Mouse (Mus musculus) ES-Bruce4 (cell line): ENCODE data around the gene Lifr. TPM values are rescaled to one million over a fixed set of nuclear protein-coding genes. Genes with fewer than 3 reads are reported as not detected.

Experiments
- H3K27ac ChIP-seq: 2 replicates; pipeline ENCODE4 v1.5.1; 2012; ENCODE audit warnings: low read length, inconsistent platforms; ENCODE audit not compliant: insufficient read depth
- H3K27me3 ChIP-seq: 2 replicates; pipeline ENCODE4 v1.6.1; 2012; ENCODE audit warnings: mild to moderate bottlenecking, low read length, inconsistent platforms; ENCODE audit not compliant: control insufficient read depth, poor library complexity, insufficient read depth, severe bottlenecking
- H3K36me3 ChIP-seq: 2 replicates; pipeline ENCODE4 v1.6.1; 2012; ENCODE audit warnings: inconsistent platforms, mild to moderate bottlenecking, low read length, moderate library complexity; ENCODE audit not compliant: control insufficient read depth, poor library complexity, insufficient read depth, severe bottlenecking
- H3K4me1 ChIP-seq: one replicate; pipeline ENCODE4 v1.8.1; 2011; ENCODE audit warnings: low read length; ENCODE audit not compliant: control insufficient read depth, insufficient read depth
- H3K4me3 ChIP-seq: 2 replicates; pipeline ENCODE4 v1.5.1; 2011; ENCODE audit warnings: low read depth, mild to moderate bottlenecking, low read length
- H3K9ac ChIP-seq: 2 replicates; pipeline ENCODE4 v1.6.1; 2012; ENCODE audit warnings: low read depth, mild to moderate bottlenecking, inconsistent platforms; ENCODE audit not compliant: poor library complexity, severe bottlenecking
- H3K9me3 ChIP-seq: replicated peaks from 2 replicates; pipeline ENCODE4 v1.6.1; 2012; ENCODE audit warnings: mild to moderate bottlenecking, low read length, inconsistent platforms; ENCODE audit not compliant: control insufficient read depth, poor library complexity, insufficient read depth, severe bottlenecking
- CTCF ChIP-seq: IDR thresholded peaks from one replicate; pipeline ENCODE4 v1.8.1; 2011; ENCODE audit warnings: low read depth, low read length
- EP300 ChIP-seq: IDR thresholded peaks from 2 replicates; pipeline ENCODE4 v1.6.1; 2011; ENCODE audit warnings: low read depth, low read length; ENCODE audit not compliant: insufficient read depth
- POLR2A ChIP-seq: IDR thresholded peaks from one replicate; pipeline ENCODE4 v1.8.1; 2011; ENCODE audit warnings: low read length; ENCODE audit not compliant: insufficient read depth
- polyA plus RNA-seq: library from polyadenylated mRNA; stranded (reverse); fragments of >200 nt; gene quantifications from 2 replicates; pipeline ENCODE4 v1.2.4, GENCODE M21; 2011; ENCODE audit warnings: low read depth; ENCODE audit not compliant: missing spikeins, insufficient read depth, insufficient read length

Gene Lifr
- polyA plus RNA-seq, 1 experiment: 33.8 TPM

DNA sequence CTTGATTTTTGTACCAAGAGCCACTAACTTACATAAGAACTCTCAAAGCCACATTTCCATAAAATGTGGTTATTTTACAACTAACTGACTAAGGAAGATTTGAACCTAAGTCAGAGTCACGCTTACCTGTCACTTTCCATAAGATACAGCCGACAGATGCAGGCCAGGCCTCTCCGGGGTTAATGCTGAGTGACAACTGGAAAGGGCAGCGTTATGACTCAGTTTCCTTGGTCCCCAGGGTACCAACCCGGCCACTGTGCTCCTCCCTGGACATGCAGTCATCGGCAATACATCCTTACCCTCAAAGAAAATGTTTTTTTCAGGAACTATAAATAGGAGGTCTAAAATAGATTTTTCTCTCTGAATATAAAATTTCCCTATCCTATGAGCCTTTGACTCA is 109.9 kb downstream of the Lifr start:
- Histone ChIP-seq H3K27ac (no peak overlapping the region), H3K9me3 (no peaks in the 10 kb centered on the region), H3K4me3 (no peak overlapping the region), H3K9ac (no peak overlapping the region), H3K36me3 (0 out of 2 replicates have a peak, but pooled peaks cover 2% of the 10 kb centered on the region), H3K27me3 (no peaks in the 10 kb centered on the region), H3K4me1 (no peaks in the 10 kb centered on the region)
- TF ChIP-seq POLR2A: no peak
- TF ChIP-seq EP300: no peak
- TF ChIP-seq CTCF: no peak

DNA sequence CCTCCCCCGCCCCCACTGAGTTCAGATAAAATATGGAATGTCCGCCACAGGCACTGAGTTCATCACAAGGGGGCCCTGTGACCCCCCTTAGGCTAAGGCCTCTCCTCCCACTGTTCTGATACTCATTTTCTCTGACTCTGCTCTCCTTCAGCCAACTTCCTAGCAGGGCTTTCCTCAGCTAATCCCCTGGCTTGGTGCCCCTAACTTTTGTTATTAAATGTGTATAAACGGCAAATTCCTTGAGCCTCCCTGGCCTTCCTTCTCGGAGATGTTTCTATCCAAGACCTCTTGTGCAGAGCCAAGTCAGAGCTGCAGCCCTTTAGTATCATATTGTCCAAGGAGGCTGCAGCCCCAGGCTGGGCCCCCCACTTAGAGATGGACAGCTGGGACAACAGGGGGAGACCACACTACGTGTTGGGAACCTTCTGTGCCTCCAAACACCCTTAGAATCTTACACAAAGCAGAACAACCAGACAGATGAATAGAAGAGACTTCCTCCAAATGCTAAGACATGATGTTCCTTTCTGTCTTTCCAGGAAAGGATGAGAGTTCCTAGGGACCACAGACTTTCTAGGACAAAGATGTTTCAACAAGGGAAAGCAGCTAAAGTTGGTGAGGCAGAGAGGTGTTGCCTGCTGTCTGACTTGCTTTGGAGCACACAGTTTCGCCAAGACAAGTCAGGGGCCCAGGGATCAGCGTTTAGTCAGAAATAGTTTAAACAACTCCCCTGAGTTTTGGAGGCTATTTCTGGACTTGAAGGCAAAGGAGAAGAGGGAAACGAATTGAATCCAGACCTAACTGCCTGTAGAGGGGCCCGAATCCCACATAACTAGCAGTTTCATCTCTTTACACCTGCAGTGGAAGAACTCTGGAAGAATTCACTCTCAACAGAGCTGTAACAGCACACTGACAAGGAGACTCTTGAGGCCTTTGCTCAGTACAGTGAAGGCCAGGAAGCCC is 111.3 kb downstream of the Lifr start:
- Histone ChIP-seq H3K27ac (no peak overlapping the region), H3K4me1 (no peaks in the 10 kb centered on the region), H3K4me3 (no peak overlapping the region), H3K9ac (no peak overlapping the region), H3K27me3 (no peaks in the 10 kb centered on the region), H3K9me3 (no peaks in the 10 kb centered on the region), H3K36me3 (0 out of 2 replicates have a peak, but pooled peaks cover 2% of the 10 kb centered on the region)
- TF ChIP-seq CTCF (no peak), POLR2A (no peak), EP300 (no peak)

DNA sequence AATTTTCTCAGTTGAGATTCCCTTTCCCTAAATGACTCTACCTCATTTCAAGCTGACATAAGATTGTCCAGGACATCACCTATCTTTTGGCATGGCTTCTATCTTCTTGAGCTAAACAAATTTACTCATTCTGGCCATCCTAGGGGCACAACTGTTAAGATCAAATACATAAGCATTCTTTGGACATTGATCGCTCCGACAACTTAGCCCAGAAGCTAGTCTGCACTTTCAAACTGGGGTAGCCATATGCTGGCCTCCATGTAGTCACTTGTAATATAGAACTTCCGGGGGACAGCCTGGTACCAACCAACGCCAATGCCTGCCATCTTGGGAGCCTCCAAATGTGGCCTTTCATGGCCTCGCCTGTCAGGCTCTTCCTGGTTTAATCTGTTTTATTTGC is 112.6 kb downstream of the Lifr start:
- Histone ChIP-seq H3K36me3 (no peaks in the 10 kb centered on the region), H3K9ac (no peak overlapping the region), H3K27me3 (no peaks in the 10 kb centered on the region), H3K4me1 (no peaks in the 10 kb centered on the region), H3K27ac (no peak overlapping the region), H3K9me3 (no peaks in the 10 kb centered on the region), H3K4me3 (no peak overlapping the region)
- TF ChIP-seq CTCF (no peak), EP300 (no peak), POLR2A (no peak)

- Histone ChIP-seq H3K9ac (no peak overlapping the region), H3K4me3 (no peak overlapping the region), H3K27ac (no peak overlapping the region), H3K27me3 (no peaks in the 10 kb centered on the region), H3K4me1 (no peaks in the 10 kb centered on the region), H3K9me3 (no peaks in the 10 kb centered on the region), H3K36me3 (no peaks in the 10 kb centered on the region)
- TF ChIP-seq POLR2A: no peak
- no peak for TF ChIP-seq EP300
- TF ChIP-seq CTCF: no peak
These were observed 113.4 kb downstream of the Lifr start for GRCm38 (mm10) chr15:7203606-7204330.

GRCm38 (mm10) chr15:7204917-7205316 is 114.5 kb downstream of the Lifr start:
- TF ChIP-seq EP300 (no peak), CTCF (no peak), POLR2A (no peak)
- Histone ChIP-seq H3K4me3 (no peak overlapping the region), H3K9ac (no peak overlapping the region), H3K36me3 (no peaks in the 10 kb centered on the region), H3K4me1 (no peaks in the 10 kb centered on the region), H3K9me3 (no peaks in the 10 kb centered on the region), H3K27me3 (no peaks in the 10 kb centered on the region), H3K27ac (no peak overlapping the region)
